Mouse (Mus musculus) urinary bladder, adult 2 months (tissue): ENCODE data around the gene Olfr166. TPM values are rescaled to one million over a fixed set of nuclear protein-coding genes. Genes with fewer than 3 reads are reported as not detected.
"Not testable (repeated sequence)": the region's sequence is repeated elsewhere in the genome, so short reads cannot be mapped to it uniquely, and the experiment has no call there.

Experiments used
- DNase-seq: peaks from one replicate; pipeline ENCODE4 v3.0.0; 2022; ENCODE audit warnings: low spot score
- polyA plus RNA-seq: library from polyadenylated mRNA; depleted of rRNA; stranded (reverse); fragments of >200 nt; gene quantifications from 2 replicates; pipeline ENCODE4 v1.2.3, GENCODE M21; 2012; rRNA removed

Gene Olfr166
- polyA plus RNA-seq, result not detected in 2 replicates

GRCm38 (mm10) chr16:19483394-19483793 lies at the start of gene Olfr166:
Gene Olfr166, plus strand, starts transcription at chr16:19483694.
- DNase-seq, result no peak

- DNase-seq, result not testable (repeated sequence)
Measured at GRCm38 (mm10) chr16:19458741-19459140, 24.8 kb upstream of the Olfr166 start.

GRCm38 (mm10) chr16:19464365-19464764 lies 19.1 kb upstream of the Olfr166 start:
- no peak for DNase-seq

- DNase-seq, result no peak
Measured at GRCm38 (mm10) chr16:19522166-19522565, 38.7 kb downstream of the Olfr166 start, which contains the start of gene Olfr167. Gene Olfr167, minus strand, starts transcription at chr16:19522266.

- DNase-seq, result no peak
Measured at GRCm38 (mm10) chr16:19535455-19535854, 52.0 kb downstream of the Olfr166 start, which contains the start of gene Olfr168. Gene Olfr168, minus strand, starts transcription at chr16:19535555.

Other genes with a start within 250 kb of the Olfr166 start
- not detected in 2 replicates for gene Olfr164, start 169.6 kb upstream of the Olfr166 start, polyA plus RNA-seq
- not detected in 2 replicates for gene Olfr165, start 60.6 kb upstream of the Olfr166 start, polyA plus RNA-seq
- gene Olfr167, start 38.6 kb downstream of the Olfr166 start, polyA plus RNA-seq, result not detected in 2 replicates
- not detected in 2 replicates for gene Olfr168, start 51.9 kb downstream of the Olfr166 start, polyA plus RNA-seq
- not detected in 2 replicates for gene Olfr169, start 88.1 kb downstream of the Olfr166 start, polyA plus RNA-seq
- not detected in 2 replicates for gene Olfr170, start 128.2 kb downstream of the Olfr166 start, polyA plus RNA-seq
- not detected in 2 replicates for gene Olfr171, start 146.2 kb downstream of the Olfr166 start, polyA plus RNA-seq
- not detected in 2 replicates for gene Lamp3, start 222.7 kb downstream of the Olfr166 start, polyA plus RNA-seq